Mouse (Mus musculus): Measurements from ENCODE around the gene Gm20479.
A peak's percentile ranks its signal among the peaks of the same experiment; 100 is the strongest.

Gm20479 gene

DNA sequence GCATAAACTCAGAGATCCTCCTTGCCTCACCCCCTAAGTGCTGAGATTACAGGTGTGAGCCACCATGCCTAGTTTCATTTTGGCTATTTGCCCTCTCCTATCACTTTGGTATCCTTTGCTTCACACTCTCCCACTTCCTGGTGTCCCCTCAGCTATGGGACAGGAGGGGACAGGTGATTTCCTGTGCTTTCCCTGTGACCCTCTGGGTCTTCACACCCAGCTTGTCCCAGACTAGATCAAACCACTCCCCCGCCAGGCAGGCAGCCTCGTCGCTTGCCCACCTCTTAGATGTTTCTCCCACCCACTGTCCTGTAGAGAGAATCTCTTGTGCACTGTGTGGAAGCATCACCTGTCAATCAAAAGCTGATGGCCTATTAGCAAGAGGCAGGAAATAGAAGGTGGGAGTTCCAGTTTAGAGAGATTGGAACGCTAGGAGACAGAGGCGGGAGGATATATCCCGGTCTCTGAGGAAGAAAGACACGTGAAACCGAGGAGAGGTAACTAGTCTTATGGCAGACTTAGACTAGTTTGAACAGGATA is 46.2 kb downstream of the Gm20479 start:
- no peak for DNase-seq (ENCODE audit: low spot score)

DNA sequence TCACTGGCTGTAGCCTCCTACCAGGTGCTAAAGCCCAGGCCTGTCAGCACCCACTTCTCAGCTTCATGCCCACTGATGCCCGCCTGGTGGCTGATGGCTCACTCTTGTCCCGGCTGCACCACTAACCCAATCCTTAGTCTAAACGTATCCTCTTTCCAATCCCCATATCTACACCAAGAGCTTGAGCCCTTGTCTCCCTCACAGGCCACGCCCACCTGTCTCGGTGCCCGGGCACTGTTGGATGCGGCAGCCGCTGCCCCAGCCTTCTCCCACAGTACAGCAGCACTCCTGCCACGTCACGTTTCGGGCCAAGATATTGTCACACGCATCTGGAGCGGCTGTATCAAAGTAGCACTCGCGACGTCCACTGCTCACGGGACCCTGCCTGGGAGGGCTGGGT is 46.9 kb downstream of the Gm20479 start:
- peak; percentile 51 for DNase-seq (ENCODE audit: low spot score)

DNA sequence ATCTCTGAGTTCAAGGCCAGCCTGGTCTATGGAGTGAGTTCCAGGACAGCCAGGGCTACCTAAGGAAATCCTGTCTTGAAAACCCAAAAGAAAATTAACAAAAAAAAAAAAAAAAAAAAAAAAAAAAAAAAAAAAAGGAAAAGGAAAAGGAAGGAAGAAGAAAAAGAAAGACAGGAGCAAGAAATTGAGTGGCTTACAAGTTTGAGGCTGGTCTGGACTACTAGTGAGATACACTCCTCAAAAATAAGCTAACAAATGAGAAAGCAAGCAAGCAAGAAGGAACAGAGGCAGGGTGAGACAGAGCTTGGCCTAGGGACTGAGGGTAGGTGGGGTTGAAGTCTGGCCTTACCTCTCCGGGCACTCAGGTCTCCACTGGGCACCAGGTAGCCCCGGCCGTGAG is 47.4 kb downstream of the Gm20479 start:
- DNase-seq (ENCODE audit: low spot score) = no peak

DNA sequence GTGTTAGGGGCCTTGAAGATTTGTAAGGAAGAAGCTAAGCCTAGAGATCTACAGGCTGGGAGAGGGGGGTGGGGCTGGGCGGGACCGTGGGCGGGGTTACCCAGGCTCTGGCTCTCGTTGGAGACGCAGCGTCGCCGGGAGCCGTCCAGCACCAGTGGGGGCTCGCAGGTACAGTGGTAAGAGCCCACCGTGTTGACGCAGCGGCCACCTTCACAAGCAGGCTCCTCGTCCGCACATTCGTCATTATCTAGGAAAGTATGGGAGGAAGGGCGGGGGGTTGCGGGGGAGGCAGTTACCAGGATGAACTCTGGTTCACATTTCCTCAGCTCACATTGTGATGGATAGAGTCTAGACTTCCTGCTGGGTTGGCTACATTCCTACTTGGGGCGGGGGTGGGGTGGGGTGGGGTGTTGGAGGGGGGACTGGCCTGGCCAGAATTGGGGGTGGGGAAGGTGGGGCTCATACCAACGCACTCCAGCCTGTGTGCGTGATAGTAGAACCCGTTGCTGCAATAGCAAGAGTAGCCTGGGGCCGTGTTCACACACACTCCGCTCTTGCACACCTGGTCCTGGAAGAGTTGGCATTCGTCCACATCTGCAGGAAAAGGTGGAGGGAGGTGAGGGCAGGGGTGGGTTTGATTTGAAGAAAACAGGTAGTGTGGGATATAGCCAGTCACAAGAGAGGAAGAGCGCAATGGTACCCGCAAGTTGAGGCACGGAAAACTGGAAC is 48.2 kb downstream of the Gm20479 start:
- peak; percentile 42 for DNase-seq (ENCODE audit: low spot score)

DNA sequence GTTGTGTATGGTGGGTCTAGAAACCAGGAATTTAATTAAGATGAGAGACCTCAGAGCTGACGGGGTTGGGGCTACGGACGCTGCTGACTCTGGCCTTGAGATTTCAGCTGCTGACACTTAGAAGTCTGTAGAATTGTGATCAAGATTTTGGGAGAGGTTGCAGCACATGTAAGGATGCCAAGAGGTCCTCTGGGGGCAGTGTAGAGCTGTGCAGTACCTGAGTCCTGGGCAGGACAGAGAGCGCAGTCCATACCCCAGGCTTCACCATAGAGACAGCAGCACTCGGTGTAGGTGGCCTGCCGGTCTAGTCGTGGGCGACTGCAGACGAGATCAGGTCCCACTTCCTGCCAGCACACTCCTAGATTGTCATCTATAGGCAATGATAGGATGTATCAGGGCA is 49.7 kb downstream of the Gm20479 start:
- peak; percentile 26 for DNase-seq (ENCODE audit: low spot score)

DNA sequence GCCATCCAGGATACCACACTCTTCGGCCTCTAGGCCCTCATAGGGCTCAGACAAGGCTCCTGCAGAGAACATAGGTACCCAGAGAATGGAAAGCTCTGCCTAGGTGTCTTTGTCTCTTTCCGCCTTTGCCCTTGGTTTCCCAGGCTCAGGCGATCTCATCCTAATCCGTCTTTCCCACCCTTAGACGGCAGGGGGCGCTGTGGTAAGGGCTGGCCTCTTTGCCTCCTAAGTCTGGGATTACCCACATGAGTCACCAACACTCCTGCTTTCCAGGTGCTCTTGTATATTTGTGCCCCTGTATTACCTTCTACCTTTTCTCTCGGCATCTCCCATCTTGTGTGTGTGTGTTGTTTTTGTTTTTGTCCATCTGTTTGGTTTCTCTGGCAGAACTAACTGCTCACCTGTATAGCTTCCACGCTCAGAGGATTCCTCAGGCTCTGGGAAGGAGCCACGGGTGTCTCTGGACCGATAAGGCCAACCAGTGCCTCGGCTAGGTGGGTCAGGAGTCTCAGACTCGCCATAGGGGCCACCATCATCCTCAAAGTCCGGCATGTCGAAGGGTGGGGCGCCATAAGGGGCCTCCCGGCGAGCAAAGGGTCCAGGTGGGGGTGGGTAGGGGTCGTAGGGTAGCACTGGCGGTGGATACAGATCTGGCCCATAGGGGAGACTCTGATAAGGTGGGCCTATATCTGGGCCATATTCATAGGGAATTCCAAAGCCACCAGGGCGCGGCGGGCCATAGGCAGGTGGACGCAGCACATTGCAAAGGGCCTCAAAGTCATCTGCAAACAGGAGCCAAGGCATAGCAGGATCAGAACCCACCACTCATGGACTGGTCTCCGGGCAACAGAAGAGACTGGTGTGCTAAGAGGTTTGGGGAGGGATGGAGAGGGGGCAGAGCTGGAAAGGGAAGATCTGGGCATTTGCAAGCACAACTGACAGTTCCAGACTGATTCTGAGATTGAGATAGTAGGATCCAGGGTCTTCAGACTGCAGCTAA is 50.8 kb downstream of the Gm20479 start:
- DNase-seq (ENCODE audit: low spot score) = peak; percentile 57

DNA sequence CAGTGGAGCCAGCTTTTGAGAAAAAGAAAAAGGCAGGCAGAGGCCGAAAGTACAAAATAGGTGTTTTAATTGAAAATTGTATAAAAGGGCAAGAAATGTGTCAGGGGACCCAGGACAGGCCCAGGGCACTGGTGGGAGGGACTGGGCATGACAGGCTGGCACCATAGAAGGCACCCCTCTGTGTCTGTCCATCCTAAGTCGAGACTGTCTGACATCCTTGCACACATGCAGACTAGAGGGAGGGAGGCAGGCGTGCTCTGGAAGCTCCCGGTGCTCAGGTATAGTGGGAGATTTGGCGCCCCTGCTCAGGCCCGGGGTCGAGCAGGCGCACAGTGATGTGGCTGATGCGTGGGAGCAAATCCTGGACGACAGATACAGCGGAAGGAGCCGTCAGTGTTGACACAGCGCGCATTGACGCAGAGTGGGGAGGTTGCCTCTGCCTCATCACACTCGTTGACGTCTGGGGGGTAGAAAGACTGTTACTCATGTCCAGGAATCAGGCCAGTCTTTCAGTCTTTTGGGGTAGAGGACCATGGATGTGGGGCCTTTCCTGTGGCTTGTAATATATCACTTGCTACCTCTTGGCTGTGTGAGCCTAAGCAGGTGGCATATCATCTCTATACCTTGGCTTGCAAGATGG is 52.0 kb downstream of the Gm20479 start:
- no peak for DNase-seq (ENCODE audit: low spot score)

Data from embryo, embryonic 10 days (tissue).